Mouse (Mus musculus) c-Kit-positive CD71-negative TER-119-negative erythroid progenitor cells, embryonic 14.5 days (primary cell): ENCODE measurements around the gene Cers5.
"Not testable (repeated sequence)": the region's sequence is repeated elsewhere in the genome, so short reads cannot be mapped to it uniquely, and the experiment has no call there.

Experiments used
- DNase-seq: peaks from one replicate; pipeline ENCODE4 v3.0.0-alpha.2; 2013; ENCODE audit warnings: low read depth

Cers5 gene

GRCm38 (mm10) chr15:99772881-99772924, at the start of gene Cers5:
Gene Cers5 (minus strand): TSS chr15:99772885.
- DNase-seq, result not testable (repeated sequence)

GRCm38 (mm10) chr15:99819621-99820279, 47.1 kb upstream of the Cers5 start:
- DNase-seq, result no peak

GRCm38 (mm10) chr15:99819109-99819440, 46.4 kb upstream of the Cers5 start:
- no peak for DNase-seq

- DNase-seq, result no peak
Measured at GRCm38 (mm10) chr15:99818321-99819108, 45.8 kb upstream of the Cers5 start.

- no peak for DNase-seq
Measured at GRCm38 (mm10) chr15:99817343-99818235, 44.9 kb upstream of the Cers5 start.

- no peak for DNase-seq
Measured at GRCm38 (mm10) chr15:99815999-99816398, 43.3 kb upstream of the Cers5 start.

- no peak for DNase-seq
Measured at GRCm38 (mm10) chr15:99814554-99815260, 42.0 kb upstream of the Cers5 start.

GRCm38 (mm10) chr15:99813639-99814038, 41.0 kb upstream of the Cers5 start:
- no peak for DNase-seq

- no peak for DNase-seq
Measured at GRCm38 (mm10) chr15:99812097-99812496, 39.4 kb upstream of the Cers5 start.

GRCm38 (mm10) chr15:99807776-99808735, 35.4 kb upstream of the Cers5 start:
- no peak for DNase-seq

- no peak for DNase-seq
Measured at GRCm38 (mm10) chr15:99806171-99806570, 33.5 kb upstream of the Cers5 start.

- no peak for DNase-seq
Measured at GRCm38 (mm10) chr15:99805673-99806072, 33.0 kb upstream of the Cers5 start.

- DNase-seq, result peak; percentile 73
Measured at GRCm38 (mm10) chr15:99803186-99803644, 30.5 kb upstream of the Cers5 start.

- no peak for DNase-seq
Measured at GRCm38 (mm10) chr15:99801885-99802572, 29.3 kb upstream of the Cers5 start.

GRCm38 (mm10) chr15:99799706-99800105, 27.0 kb upstream of the Cers5 start:
- no peak for DNase-seq

- DNase-seq, result no peak
Measured at GRCm38 (mm10) chr15:99797898-99798297, 25.2 kb upstream of the Cers5 start.

GRCm38 (mm10) chr15:99796735-99797134, 24.1 kb upstream of the Cers5 start:
- DNase-seq, result no peak

GRCm38 (mm10) chr15:99796066-99796465, 23.4 kb upstream of the Cers5 start:
- DNase-seq, result no peak

GRCm38 (mm10) chr15:99792221-99792815, 19.6 kb upstream of the Cers5 start:
- DNase-seq, result no peak

- no peak for DNase-seq
Measured at GRCm38 (mm10) chr15:99791003-99791402, 18.3 kb upstream of the Cers5 start.
